Mouse (Mus musculus): ENCODE data around the gene Trpm7. TPM values are rescaled to one million over a fixed set of nuclear protein-coding genes. Genes with fewer than 3 reads are reported as not detected.

Trpm7 gene
- total and polyA plus RNA-seq, 3 experiments, result 22.3 to 23.1 TPM; not detected in 1

- no peak for TF ChIP-seq RAD21 (IDR thresholded peaks at IDR 0.05; ENCODE audit: low read depth, low read length)
- TF ChIP-seq SMC3 (IDR thresholded peaks at IDR 0.05; ENCODE audit: low read depth, low read length), result no peak
- no peak for TF ChIP-seq EP300 (IDR thresholded peaks at IDR 0.05; ENCODE audit: low read depth in 1 of 2, low read length in 2 of 2)
- no peak for TF ChIP-seq CTCF (IDR thresholded peaks at IDR 0.05 in 2 of 3, conservative IDR thresholded peaks at IDR 0.05 in 1 of 3; ENCODE audit: control insufficient read depth in 1 of 3, insufficient read depth in 1 of 3, low read depth in 2 of 3, low read length in 3 of 3, poor library complexity in 1 of 3, severe bottlenecking in 1 of 3)
- TF ChIP-seq ZNF384 (IDR thresholded peaks at IDR 0.05; ENCODE audit: low read depth, low read length), result no peak
- TF ChIP-seq MEF2A (IDR thresholded peaks at IDR 0.05; ENCODE audit: extremely low read depth, insufficient replicate concordance, low read depth, low read length, poor library complexity, severe bottlenecking), result no peak
- TF ChIP-seq NELFE (IDR thresholded peaks at IDR 0.05; ENCODE audit: low read depth, low read length), result no peak
- no peak for TF ChIP-seq CHD1 (IDR thresholded peaks at IDR 0.05; ENCODE audit: low read depth, low read length)
- no peak for TF ChIP-seq POLR2AphosphoS5 (IDR thresholded peaks at IDR 0.05; ENCODE audit: borderline replicate concordance, low read depth, low read length)
- Histone ChIP-seq H3K9ac (ENCODE audit: control insufficient read depth, low read depth, low read length, poor library complexity, severe bottlenecking) (no peak overlapping the region), H3K27ac (ENCODE audit: control insufficient read depth, low read depth, low read length) (no peak overlapping the region), H3K27me3 (ENCODE audit: control insufficient read depth in 1 of 2, insufficient read depth in 2 of 2, low read length in 2 of 2) (no peaks in the 10 kb centered on the region), H3K79me2 (ENCODE audit: control insufficient read depth, insufficient read depth, low read length, poor library complexity) (no peaks in the 10 kb centered on the region), H3K4me3 (ENCODE audit: control insufficient read depth in 1 of 2, insufficient read depth in 1 of 2, low read depth in 2 of 2, low read length in 2 of 2) (no peak overlapping the region), H3K4me1 (ENCODE audit: control insufficient read depth in 1 of 2, insufficient read depth in 2 of 2, low read length in 2 of 2) (no peaks in the 10 kb centered on the region), H3K36me3 (ENCODE audit: control insufficient read depth in 1 of 2, insufficient read depth in 2 of 2, low read length in 2 of 2) (peaks cover 2 to 17% of the 10 kb centered on the region in 2 experiments), H3K9me3 (replicated peaks; ENCODE audit: insufficient read depth, low read length) (no peaks in the 10 kb centered on the region)
- no peak for DNase-seq (ENCODE audit: low read depth, low spot score)
Observed at GRCm38 (mm10) chr2:126798455-126798854, 77.6 kb downstream of the Trpm7 start.

GRCm38 (mm10) chr2:126795708-126796107 is 80.3 kb downstream of the Trpm7 start:
- no peak for DNase-seq (ENCODE audit: low read depth, low spot score)
- H3K27ac ChIP-seq (ENCODE audit: control insufficient read depth, low read depth, low read length), result no peak overlapping the region
- no peaks in the 10 kb centered on the region for H3K27me3 ChIP-seq (ENCODE audit: control insufficient read depth in 1 of 2, insufficient read depth in 2 of 2, low read length in 2 of 2)
- H3K9me3 ChIP-seq (replicated peaks; ENCODE audit: insufficient read depth, low read length), result no peaks in the 10 kb centered on the region
- H3K4me3 ChIP-seq (ENCODE audit: control insufficient read depth in 1 of 2, insufficient read depth in 1 of 2, low read depth in 2 of 2, low read length in 2 of 2), result no peak overlapping the region
- H3K9ac ChIP-seq (ENCODE audit: control insufficient read depth, low read depth, low read length, poor library complexity, severe bottlenecking), result no peak overlapping the region
- H3K4me1 ChIP-seq (ENCODE audit: control insufficient read depth in 1 of 2, insufficient read depth in 2 of 2, low read length in 2 of 2), result no peaks in the 10 kb centered on the region
- no peak for TF ChIP-seq MAX (IDR thresholded peaks at IDR 0.05; ENCODE audit: low read length)
- TF ChIP-seq KAT2A (conservative IDR thresholded peaks at IDR 0.05; ENCODE audit: low read depth, low read length), result no peak
- TF ChIP-seq SMC3 (IDR thresholded peaks at IDR 0.05; ENCODE audit: low read depth, low read length), result peak; percentile 55
- no peak for TF ChIP-seq TCF12 (IDR thresholded peaks at IDR 0.05; ENCODE audit: low read depth, low read length)
- TF ChIP-seq EP300 (IDR thresholded peaks at IDR 0.05; ENCODE audit: low read depth in 1 of 2, low read length in 2 of 2), result no peak
- TF ChIP-seq ELF1 (IDR thresholded peaks at IDR 0.05; ENCODE audit: low read depth, low read length), result no peak
- no peak for TF ChIP-seq USF2 (IDR thresholded peaks at IDR 0.05; ENCODE audit: borderline replicate concordance in 1 of 2, insufficient read depth in 1 of 2, low read depth in 1 of 2, low read length in 2 of 2)
- no peak for TF ChIP-seq RCOR1 (IDR thresholded peaks at IDR 0.05; ENCODE audit: low read depth, low read length)
- peak; percentile 11 to 52 (median 18); a peak in 3 of 6 replicates for TF ChIP-seq CTCF (IDR thresholded peaks at IDR 0.05 in 2 of 3, conservative IDR thresholded peaks at IDR 0.05 in 1 of 3; ENCODE audit: control insufficient read depth in 1 of 3, insufficient read depth in 1 of 3, low read depth in 2 of 3, low read length in 3 of 3, poor library complexity in 1 of 3, severe bottlenecking in 1 of 3)
- TF ChIP-seq CHD1 (IDR thresholded peaks at IDR 0.05; ENCODE audit: low read depth, low read length), result no peak
- no peak for TF ChIP-seq POLR2A (IDR thresholded peaks at IDR 0.05; ENCODE audit: control insufficient read depth in 1 of 2, insufficient read depth in 1 of 2, low read depth in 1 of 2, low read length in 2 of 2, poor library complexity in 1 of 2)
- no peak for TF ChIP-seq ZC3H11A (IDR thresholded peaks at IDR 0.05; ENCODE audit: low read depth, low read length)
- no peak for TF ChIP-seq NRF1 (IDR thresholded peaks at IDR 0.05; ENCODE audit: insufficient read depth, low read depth, low read length, poor library complexity, severe bottlenecking)
- no peak for TF ChIP-seq POLR2AphosphoS5 (IDR thresholded peaks at IDR 0.05; ENCODE audit: borderline replicate concordance, low read depth, low read length)
- no peak for TF ChIP-seq MYB (IDR thresholded peaks at IDR 0.05; ENCODE audit: low read depth, low read length)
- TF ChIP-seq MYC (IDR thresholded peaks at IDR 0.05; ENCODE audit: low read depth, low read length), result no peak
- TF ChIP-seq RAD21 (IDR thresholded peaks at IDR 0.05; ENCODE audit: low read depth, low read length), result peak; percentile 28
- TF ChIP-seq ZNF384 (IDR thresholded peaks at IDR 0.05; ENCODE audit: low read depth, low read length), result no peak
- peaks cover 0 to 16% of the 10 kb centered on the region in 2 experiments; a peak in 2 of 4 replicates for H3K36me3 ChIP-seq (ENCODE audit: control insufficient read depth in 1 of 2, insufficient read depth in 2 of 2, low read length in 2 of 2)
- H3K79me2 ChIP-seq (ENCODE audit: control insufficient read depth, insufficient read depth, low read length, poor library complexity), result no peaks in the 10 kb centered on the region

Data from MEL (cell line).